Mouse (Mus musculus) ES-E14 (cell line): ENCODE data around the gene Ppp2ca. TPM values are rescaled to one million over a fixed set of nuclear protein-coding genes. Genes with fewer than 3 reads are reported as not detected.
"Not testable (repeated sequence)": the region's sequence is repeated elsewhere in the genome, so short reads cannot be mapped to it uniquely, and the experiment has no call there.

Experiments used
- DNase-seq: peaks from one replicate; pipeline ENCODE4 v3.0.0-alpha.2; 2013; ENCODE audit warnings: low read depth, low spot score
- H3K27ac ChIP-seq: 2 replicates; pipeline ENCODE4 v1.5.1; 2012; ENCODE audit warnings: low read depth, mild to moderate bottlenecking, low read length, moderate library complexity, mixed read lengths; ENCODE audit not compliant: poor library complexity, insufficient read depth, severe bottlenecking
- H3K36me3 ChIP-seq: 2 replicates; pipeline ENCODE4 v1.6.1; 2012; ENCODE audit warnings: mild to moderate bottlenecking, low read length, moderate library complexity, mixed read lengths; ENCODE audit not compliant: control insufficient read depth, poor library complexity, insufficient read depth, severe bottlenecking
- H3K4me1 ChIP-seq, 2 experiments: fragments of 150-350 bp in 1 of 2; sonication (generic) in 1 of 2; 2 replicates each; pipeline ENCODE4 v1.6.1; 2012; ENCODE audit warnings: low read length in 2 of 2, mild to moderate bottlenecking in 1 of 2, mixed read lengths in 1 of 2; ENCODE audit not compliant: control insufficient read depth in 2 of 2, insufficient read depth in 2 of 2, poor library complexity in 1 of 2
- H3K4me3 ChIP-seq, 2 experiments: fragments of 150-350 bp in 1 of 2; sonication (generic) in 1 of 2; 2 replicates each; pipeline ENCODE4 v1.5.1; 2012; ENCODE audit warnings: low read length in 2 of 2, low read depth in 1 of 2, mild to moderate bottlenecking in 1 of 2, mixed read lengths in 1 of 2; ENCODE audit not compliant: insufficient read depth in 1 of 2, poor library complexity in 1 of 2, severe bottlenecking in 1 of 2
- H3K9ac ChIP-seq: 2 replicates; pipeline ENCODE4 v1.6.1; 2012; ENCODE audit warnings: low read depth, mild to moderate bottlenecking, low read length, mixed read lengths; ENCODE audit not compliant: poor library complexity, insufficient read depth, severe bottlenecking
- H3K9me3 ChIP-seq: fragments of 150-350 bp; sonication (generic); 2 replicates; pipeline ENCODE4 v1.6.1; 2012; ENCODE audit warnings: low read depth, mild to moderate bottlenecking, low read length; ENCODE audit not compliant: control insufficient read depth, insufficient read depth
- CHD2 ChIP-seq: IDR thresholded peaks from 2 replicates; pipeline ENCODE4 v1.6.1; 2014; ENCODE audit warnings: mild to moderate bottlenecking, low read depth, low read length, inconsistent platforms
- HCFC1 ChIP-seq: IDR thresholded peaks from 2 replicates; pipeline ENCODE4 v1.6.1; 2012; ENCODE audit warnings: low read length, inconsistent platforms, borderline replicate concordance; ENCODE audit not compliant: insufficient read depth
- MAFK ChIP-seq: IDR thresholded peaks from 2 replicates; pipeline ENCODE4 v1.6.1; 2014; ENCODE audit warnings: mild to moderate bottlenecking, low read depth, low read length, inconsistent platforms; ENCODE audit not compliant: insufficient read depth
- ZC3H11A ChIP-seq: IDR thresholded peaks from 2 replicates; pipeline ENCODE4 v1.6.1; 2012; ENCODE audit warnings: low read depth, mild to moderate bottlenecking, inconsistent platforms, low read length, borderline replicate concordance
- ZNF384 ChIP-seq: IDR thresholded peaks from 2 replicates; pipeline ENCODE4 v1.6.1; 2012; ENCODE audit warnings: low read depth, low read length, inconsistent platforms
- in situ Hi-C, 2 experiments: fragments of 600-800 bp; cut with MboI; formaldehyde crosslinking; loops; one replicate each; pipeline ENCODE4 v1.15.1; 2025; ENCODE audit warnings: low sequenced_read_pairs in 2 of 2, inconsistent platforms in 1 of 2; ENCODE audit not compliant: unreplicated experiment in 2 of 2
- total RNA-seq: library from RNA; depleted of rRNA; stranded (reverse); fragments of 300-350 nt; gene quantifications from 2 replicates; pipeline ENCODE4 v1.2.3, GENCODE M21; 2012

Gene Ppp2ca
- total RNA-seq, 1 experiment, result 70.4 TPM

DNA sequence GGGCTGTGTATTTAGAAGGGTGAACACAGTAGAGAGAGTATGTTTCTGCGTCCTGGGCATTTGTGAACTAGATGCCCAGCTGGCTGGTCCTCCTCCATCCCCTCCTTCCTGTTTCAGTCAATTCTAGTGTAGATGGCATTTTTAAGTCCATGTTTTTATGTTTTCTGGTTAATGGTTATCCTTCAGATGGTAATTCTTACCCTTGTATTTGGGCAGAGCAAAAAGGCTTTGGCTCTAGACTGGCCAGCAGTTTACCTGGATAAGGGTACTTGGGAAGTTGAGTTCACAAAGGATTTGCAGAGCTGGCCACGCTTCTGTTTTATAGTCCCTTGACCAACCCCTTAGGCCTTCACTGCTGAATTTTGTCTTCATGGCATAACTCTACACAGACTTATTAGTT, 7.6 kb downstream of the Ppp2ca start:
- H3K4me1 ChIP-seq, result peaks cover 3 to 7% of the 10 kb centered on the region in 2 experiments; a peak in 2 of 4 replicates
- no peak overlapping the region for H3K27ac ChIP-seq
- in situ Hi-C loops, result no loop called here
- peaks cover 2% of the 10 kb centered on the region; the same call in 1 of the 2 replicates for H3K36me3 ChIP-seq
- no peak overlapping the region for H3K9ac ChIP-seq
- no peaks in the 10 kb centered on the region for H3K9me3 ChIP-seq
- no peak for DNase-seq
- TF ChIP-seq MAFK, result no peak
- no peak for TF ChIP-seq CHD2
- TF ChIP-seq HCFC1, result no peak
- no peak for TF ChIP-seq ZNF384
- no peak for TF ChIP-seq ZC3H11A
- H3K4me3 ChIP-seq, result no peak overlapping the region

DNA sequence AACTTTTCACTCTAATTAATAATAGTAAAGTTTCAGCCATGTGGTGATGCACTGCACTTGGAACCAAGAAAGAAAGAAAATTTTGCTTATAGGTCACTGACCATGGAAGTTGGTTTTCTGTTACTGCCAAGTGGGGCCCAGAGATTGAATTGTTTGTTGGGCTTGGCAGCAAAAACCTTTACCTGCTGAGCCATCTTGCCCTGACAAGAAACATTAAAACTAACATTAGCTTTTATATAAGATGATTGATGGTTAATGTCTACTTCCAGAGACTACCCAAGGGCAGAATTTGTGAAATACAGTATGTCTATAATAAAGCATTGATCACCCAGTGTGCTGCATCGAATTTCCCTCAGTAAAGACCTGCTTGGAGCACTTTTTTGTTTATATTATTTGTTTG, 8.0 kb downstream of the Ppp2ca start:
- Histone ChIP-seq H3K9me3 (no peaks in the 10 kb centered on the region), H3K27ac (no peak overlapping the region), H3K36me3 (no peaks in the 10 kb centered on the region; the same call in 1 of the 2 replicates), H3K9ac (no peak overlapping the region), H3K4me3 (no peak overlapping the region), H3K4me1 (peaks cover 3 to 6% of the 10 kb centered on the region in 2 experiments; a peak in 2 of 4 replicates)
- no peak for DNase-seq
- in situ Hi-C loops, result no loop called here
- no peak for TF ChIP-seq HCFC1
- TF ChIP-seq MAFK, result no peak
- TF ChIP-seq CHD2, result no peak
- TF ChIP-seq ZNF384, result no peak
- TF ChIP-seq ZC3H11A, result no peak

- Histone ChIP-seq H3K27ac (no peak overlapping the region), H3K36me3 (no peaks in the 10 kb centered on the region; the same call in 1 of the 2 replicates), H3K4me1 (peaks cover 2 to 6% of the 10 kb centered on the region in 2 experiments; a peak in 2 of 4 replicates), H3K4me3 (no peak overlapping the region), H3K9me3 (no peaks in the 10 kb centered on the region), H3K9ac (no peak overlapping the region)
- DNase-seq, result no peak
- in situ Hi-C loops, result no loop called here
- TF ChIP-seq HCFC1 (no peak), CHD2 (no peak), ZC3H11A (no peak), ZNF384 (no peak), MAFK (no peak)
Observed at GRCm38 (mm10) chr11:52108796-52109195, 10.3 kb downstream of the Ppp2ca start.

DNA sequence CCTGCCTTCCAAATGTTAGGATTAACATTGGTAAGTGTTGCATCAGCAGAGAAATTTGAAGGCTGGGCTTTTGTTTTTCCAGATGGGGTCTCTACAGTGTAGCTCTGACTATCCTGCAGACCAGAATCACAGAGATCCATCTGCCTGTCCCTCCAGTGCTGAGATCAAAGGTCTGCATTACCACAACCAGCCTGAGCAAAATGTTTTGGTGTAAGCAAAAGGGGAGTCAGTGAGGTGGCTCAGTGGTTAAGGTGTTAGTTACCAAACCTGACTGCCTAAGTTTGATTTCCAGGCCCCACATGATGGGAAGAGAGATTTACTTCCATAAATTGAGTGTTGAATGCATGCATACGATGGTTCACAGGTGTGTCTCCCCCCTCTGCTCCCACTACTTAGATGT, 10.9 kb downstream of the Ppp2ca start:
- H3K4me1 ChIP-seq, result peaks cover 0 to 6% of the 10 kb centered on the region in 2 experiments; a peak in 1 of 4 replicates
- DNase-seq, result no peak
- no peak overlapping the region for H3K4me3 ChIP-seq
- H3K27ac ChIP-seq, result no peak overlapping the region
- TF ChIP-seq ZC3H11A (no peak), HCFC1 (no peak), CHD2 (no peak), MAFK (no peak), ZNF384 (no peak)
- in situ Hi-C loops, result no loop called here
- no peaks in the 10 kb centered on the region; the same call in none of the 2 replicates for H3K36me3 ChIP-seq
- no peaks in the 10 kb centered on the region for H3K9me3 ChIP-seq
- no peak overlapping the region for H3K9ac ChIP-seq

DNA sequence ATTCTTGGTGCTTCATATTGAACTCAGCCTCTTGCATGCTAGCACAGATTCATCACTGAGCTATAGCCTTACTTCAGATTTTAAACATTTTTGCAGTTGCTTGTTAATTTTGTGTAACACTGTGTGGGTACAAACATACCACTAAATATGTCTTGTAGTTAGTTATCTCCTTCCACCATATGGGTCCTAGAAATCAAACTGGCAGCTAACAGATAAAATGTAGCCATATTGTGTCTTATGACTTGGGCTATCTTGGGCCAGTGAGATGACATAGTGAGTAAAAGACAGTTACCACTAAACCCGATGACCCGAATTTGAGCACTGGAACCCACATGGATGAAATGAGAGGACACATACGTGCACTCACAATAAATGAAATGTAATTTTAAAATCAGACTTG, 17.0 kb downstream of the Ppp2ca start:
- H3K36me3 ChIP-seq, result peaks cover 16% of the 10 kb centered on the region
- no peak overlapping the region for H3K4me3 ChIP-seq
- peaks cover 2 to 3% of the 10 kb centered on the region in 2 experiments; a peak in 2 of 4 replicates for H3K4me1 ChIP-seq
- no peak for DNase-seq
- TF ChIP-seq HCFC1 (no peak), ZNF384 (no peak), ZC3H11A (no peak), MAFK (no peak), CHD2 (no peak)
- H3K27ac ChIP-seq, result no peak overlapping the region
- H3K9me3 ChIP-seq, result no peaks in the 10 kb centered on the region
- in situ Hi-C loops, result no loop called here
- no peak overlapping the region for H3K9ac ChIP-seq

DNA sequence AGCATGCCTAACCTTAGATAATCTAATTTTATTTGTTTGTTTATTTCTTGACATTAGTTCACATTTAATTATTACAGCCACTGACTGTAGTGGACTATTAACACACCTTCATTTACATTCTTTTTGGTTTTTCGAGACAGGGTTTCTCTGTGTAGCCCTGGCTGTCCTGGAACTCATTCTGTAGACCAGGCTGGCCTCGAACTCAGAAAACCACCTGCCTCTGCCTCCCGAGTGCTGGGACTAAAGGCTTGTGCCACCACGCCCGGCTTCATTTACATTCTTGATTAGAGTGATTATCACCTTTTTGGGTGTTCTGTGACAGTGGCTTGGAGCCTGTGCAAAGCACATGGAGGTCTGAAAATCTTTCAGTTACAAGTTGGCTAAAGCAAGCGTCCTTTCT, 17.6 kb downstream of the Ppp2ca start:
- H3K27ac ChIP-seq, H3K9ac ChIP-seq, in situ Hi-C loops, H3K9me3 ChIP-seq, H3K4me3 ChIP-seq, DNase-seq, H3K4me1 ChIP-seq: not testable (repeated sequence)
- peaks cover 19% of the 10 kb centered on the region for H3K36me3 ChIP-seq
